Mouse (Mus musculus) liver, embryonic 16.5 days (tissue): ENCODE measurements around the gene Emc8. TPM values are rescaled to one million over a fixed set of nuclear protein-coding genes. Genes with fewer than 3 reads are reported as not detected.
A peak's percentile ranks its signal among the peaks of the same experiment; 100 is the strongest.
"Not testable (repeated sequence)": the region's sequence is repeated elsewhere in the genome, so short reads cannot be mapped to it uniquely, and the experiment has no call there.

ENCODE experiments used
- ATAC-seq: fragments of 200-750 bp; cut with Nextera tagmentation; 2 replicates; pipeline ENCODE4 v1.8.0; 2017; ENCODE audit warnings: low read depth, mild to moderate bottlenecking, moderate number of reproducible peaks, moderate library complexity
- H3K27ac ChIP-seq: fragments of 300-500 bp; sonication (generic); 2 replicates; pipeline ENCODE4 v1.5.1; 2014; ENCODE audit warnings: mild to moderate bottlenecking, low read length
- H3K27me3 ChIP-seq: fragments of 300-500 bp; sonication (generic); 2 replicates; pipeline ENCODE4 v1.6.1; 2014; ENCODE audit warnings: low read depth, low read length, mixed read lengths; ENCODE audit not compliant: control insufficient read depth, insufficient read depth
- H3K36me3 ChIP-seq: fragments of 300-500 bp; sonication (generic); 2 replicates; pipeline ENCODE4 v1.6.1; 2014; ENCODE audit warnings: mild to moderate bottlenecking; ENCODE audit not compliant: control insufficient read depth, insufficient read depth
- H3K4me1 ChIP-seq: fragments of 300-500 bp; sonication (generic); 2 replicates; pipeline ENCODE4 v1.6.1; 2014; ENCODE audit warnings: low read depth, low read length, mixed read lengths; ENCODE audit not compliant: control insufficient read depth
- H3K4me2 ChIP-seq: fragments of 300-500 bp; sonication (generic); 2 replicates; pipeline ENCODE4 v1.6.1; 2014; ENCODE audit warnings: low read depth, low read length, mixed read lengths
- H3K4me3 ChIP-seq: fragments of 300-500 bp; sonication (generic); 2 replicates; pipeline ENCODE4 v1.5.1; 2014; ENCODE audit warnings: low read depth, mild to moderate bottlenecking, low read length
- H3K9ac ChIP-seq: fragments of 300-500 bp; sonication (generic); 2 replicates; pipeline ENCODE4 v1.6.1; 2014; ENCODE audit warnings: low read depth, low read length
- H3K9me3 ChIP-seq: fragments of 300-500 bp; sonication (generic); replicated peaks from 2 replicates; pipeline ENCODE4 v1.6.1; 2016; ENCODE audit warnings: low read length; ENCODE audit not compliant: control insufficient read depth
- WGBS: fragments of 180-500 bp; shearing (Covaris S2); extraction: QIAGEN DNeasy Blood & Tissue Kit; methylation state at CpG from one replicate; pipeline ENCODE4 v1.1.7; 2014; ENCODE audit not compliant: insufficient replicate concordance; 5-methylcytosine and 5-hydroxymethylcytosine counted together
- polyA plus RNA-seq: library from polyadenylated mRNA; unstranded; fragments of >200 nt; fragmentation: Nextera tagmentation; extraction: Ambion mirVana; gene quantifications from 2 replicates; pipeline ENCODE4 v1.2.1, GENCODE M21; 2015

Emc8 gene
- polyA plus RNA-seq, 1 experiment from 2014 or later = 83.1 TPM

- not testable (repeated sequence) for H3K4me2 ChIP-seq, H3K4me1 ChIP-seq, H3K4me3 ChIP-seq, ATAC-seq, H3K9me3 ChIP-seq, H3K27me3 ChIP-seq, H3K9ac ChIP-seq, H3K27ac ChIP-seq, H3K36me3 ChIP-seq
- 43% methylated on average over 7 of the region's 7 CpGs for WGBS
These were observed 12.0 kb upstream of the Emc8 start for GRCm38 (mm10) chr8:120680405-120680804.

- Histone ChIP-seq H3K4me1 (peaks cover 7% of the 10 kb centered on the region), H3K27ac (no peak overlapping the region), H3K27me3 (no peaks in the 10 kb centered on the region), H3K4me3 (no peak overlapping the region), H3K4me2 (no peak overlapping the region), H3K9ac (no peak overlapping the region), H3K36me3 (no peaks in the 10 kb centered on the region), H3K9me3 (no peaks in the 10 kb centered on the region)
- 15% methylated on average over 11 of the region's 11 CpGs for WGBS
- ATAC-seq = peak; percentile 59
These were observed 11.4 kb upstream of the Emc8 start for GRCm38 (mm10) chr8:120679629-120680387.

DNA sequence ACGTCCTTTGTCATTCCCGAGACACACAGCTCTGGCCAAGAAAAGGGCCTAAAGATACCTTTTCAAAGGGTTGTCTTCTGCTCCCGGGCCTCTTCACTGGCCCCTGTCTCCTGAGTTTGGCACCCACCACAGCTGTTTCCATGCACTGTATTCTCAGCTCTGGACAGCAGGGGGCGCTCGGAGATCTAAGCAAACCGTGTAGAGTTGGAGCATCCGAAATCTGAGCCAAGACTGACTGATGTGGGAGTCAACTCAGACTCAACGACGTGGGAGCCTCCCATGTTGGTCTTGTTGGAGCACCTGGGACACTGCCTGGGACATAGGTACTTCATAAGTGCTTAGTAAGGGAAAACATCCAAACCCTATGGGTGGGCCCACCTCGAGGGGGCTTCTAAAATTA, 10.1 kb upstream of the Emc8 start:
- no peak overlapping the region for H3K27ac ChIP-seq
- ATAC-seq = 0 out of 2 replicates have a peak, but pooled peaks have one; percentile 23
- H3K4me3 ChIP-seq = no peak overlapping the region
- H3K9me3 ChIP-seq = no peaks in the 10 kb centered on the region
- peaks cover 7% of the 10 kb centered on the region for H3K4me1 ChIP-seq
- H3K4me2 ChIP-seq = no peak overlapping the region
- peaks cover 6% of the 10 kb centered on the region for H3K36me3 ChIP-seq
- no peak overlapping the region for H3K9ac ChIP-seq
- WGBS = 13% methylated on average over 10 of the region's 10 CpGs
- no peaks in the 10 kb centered on the region for H3K27me3 ChIP-seq

DNA sequence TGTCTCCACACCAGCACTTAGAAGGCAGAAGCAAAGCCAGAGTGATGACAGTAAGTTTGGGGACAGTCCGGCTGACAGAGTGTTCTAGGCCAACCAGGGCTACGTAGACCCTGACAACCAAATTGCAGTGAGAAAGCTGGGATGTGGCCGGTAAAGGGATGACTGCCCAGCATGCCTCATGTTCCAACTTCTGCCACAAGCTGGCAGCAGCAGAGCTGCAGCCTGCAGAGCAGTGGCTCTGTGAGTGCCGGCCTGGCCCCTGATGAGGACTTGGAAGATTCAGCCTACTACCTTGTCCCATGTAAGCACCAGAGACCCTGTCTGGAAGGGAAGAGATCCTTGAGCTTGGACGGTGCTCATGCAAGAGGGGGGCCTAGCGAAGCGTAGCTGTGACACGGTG, 7.3 kb upstream of the Emc8 start:
- 78% methylated on average over 8 of the region's 8 CpGs for WGBS
- Histone ChIP-seq H3K27ac (no peak overlapping the region), H3K4me2 (no peak overlapping the region), H3K4me1 (peaks cover 7% of the 10 kb centered on the region), H3K9ac (no peak overlapping the region), H3K27me3 (no peaks in the 10 kb centered on the region), H3K36me3 (peaks cover 27% of the 10 kb centered on the region), H3K9me3 (no peaks in the 10 kb centered on the region), H3K4me3 (no peak overlapping the region)
- no peak for ATAC-seq

- Histone ChIP-seq H3K4me3 (no peak overlapping the region), H3K4me2 (no peak overlapping the region), H3K9ac (no peak overlapping the region), H3K27ac (no peak overlapping the region), H3K27me3 (no peaks in the 10 kb centered on the region), H3K4me1 (peaks cover 9% of the 10 kb centered on the region), H3K9me3 (no peaks in the 10 kb centered on the region), H3K36me3 (peaks cover 35% of the 10 kb centered on the region)
- no peak for ATAC-seq
- 91% methylated on average over 7 of the region's 7 CpGs for WGBS
These were observed 4.9 kb upstream of the Emc8 start for GRCm38 (mm10) chr8:120673298-120673697.

GRCm38 (mm10) chr8:120672626-120673229, 4.4 kb upstream of the Emc8 start:
- Histone ChIP-seq H3K27ac (no peak overlapping the region), H3K4me3 (no peak overlapping the region), H3K4me1 (peaks cover 9% of the 10 kb centered on the region), H3K27me3 (no peaks in the 10 kb centered on the region), H3K9me3 (no peaks in the 10 kb centered on the region), H3K36me3 (peaks cover 35% of the 10 kb centered on the region), H3K9ac (no peak overlapping the region), H3K4me2 (no peak overlapping the region)
- WGBS = 85% methylated on average over 16 of the region's 16 CpGs
- ATAC-seq = no peak

DNA sequence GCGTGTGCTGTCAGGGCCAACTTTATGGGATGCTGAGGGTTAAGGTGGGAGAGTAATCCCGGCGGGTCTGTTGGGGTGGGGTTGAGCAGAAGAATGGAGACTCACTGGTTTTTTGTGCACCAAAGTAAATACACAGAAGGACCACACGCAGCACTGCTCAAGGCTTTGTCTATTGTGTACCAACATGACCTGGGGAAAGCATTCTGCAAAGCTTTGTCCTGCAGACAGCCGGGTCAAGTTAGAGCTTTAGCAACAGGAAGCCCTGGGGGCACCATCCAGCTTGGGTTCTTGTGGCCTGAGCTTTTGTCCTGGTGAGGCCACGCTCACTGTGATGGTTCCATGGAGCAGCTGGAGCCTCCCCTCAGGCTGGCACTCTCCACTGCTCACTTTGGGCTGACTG, 3.4 kb upstream of the Emc8 start:
- Histone ChIP-seq H3K4me2 (no peak overlapping the region), H3K27ac (no peak overlapping the region), H3K4me3 (no peak overlapping the region), H3K27me3 (no peaks in the 10 kb centered on the region), H3K36me3 (peaks cover 35% of the 10 kb centered on the region), H3K9ac (no peak overlapping the region), H3K9me3 (no peaks in the 10 kb centered on the region), H3K4me1 (peaks cover 13% of the 10 kb centered on the region)
- no peak for ATAC-seq
- 70% methylated on average over 6 of the region's 6 CpGs for WGBS

DNA sequence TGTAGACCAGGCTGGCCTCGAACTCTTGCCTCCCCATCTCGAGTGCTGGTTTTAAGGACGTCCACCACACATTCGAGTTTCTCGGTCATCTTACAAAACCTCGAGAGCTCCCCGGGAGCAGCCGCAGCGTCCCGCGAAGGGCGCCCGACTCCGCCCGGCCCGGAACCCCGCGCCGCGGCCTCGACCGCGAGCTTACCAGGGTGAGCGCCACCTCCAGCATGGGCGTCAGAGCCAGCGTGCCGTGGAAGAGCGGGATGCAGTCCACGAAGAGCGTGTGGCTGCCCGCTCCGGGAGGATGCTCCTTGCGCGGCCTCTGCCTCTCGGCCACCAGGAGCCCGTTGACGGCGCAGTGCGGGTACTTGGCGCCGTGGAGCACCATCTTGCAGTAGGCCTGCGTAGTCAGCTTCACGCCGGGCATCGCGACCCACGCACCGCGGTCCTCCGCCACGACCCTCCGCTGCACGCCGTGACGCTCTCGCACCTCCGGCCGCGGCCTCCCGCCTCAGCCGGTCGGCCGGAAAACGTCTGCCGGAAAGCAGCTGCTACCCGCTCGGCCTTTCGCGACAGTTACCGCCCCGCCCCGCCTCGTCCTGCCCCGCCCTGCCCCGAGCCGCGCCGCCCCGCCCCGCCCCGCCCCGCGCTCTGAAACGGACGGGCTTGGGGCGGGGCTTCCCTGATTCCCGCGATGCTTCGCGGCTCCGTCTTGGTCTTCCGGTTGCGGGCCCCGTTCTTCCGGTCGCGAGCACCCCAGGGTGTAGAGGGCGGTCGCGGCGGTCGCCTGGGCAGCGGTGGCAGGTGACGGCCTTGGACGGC, 606 bp downstream of the Emc8 start, which contains the start of the genes Gm27021 and Cox4i1:
Gene Gm27021 (minus strand): TSS at position 519 of the 813 bp plus-strand sequence.
Gene Cox4i1 (plus strand): TSS at position 662 of the 813 bp plus-strand sequence.
- Histone ChIP-seq H3K4me3 (peak within 1 kb of the TSS; percentile 92), H3K9me3 (no peaks in the 10 kb centered on the region), H3K4me2 (peak within 1 kb of the TSS; percentile 91), H3K27me3 (no peaks in the 10 kb centered on the region), H3K36me3 (peaks cover 22% of the 10 kb centered on the region), H3K9ac (peak within 1 kb of the TSS; percentile 94), H3K4me1 (peaks cover 27% of the 10 kb centered on the region), H3K27ac (peak within 1 kb of the TSS; percentile 94)
- ATAC-seq = peak; percentile 93
- under 1% methylated on average over 104 of the region's 105 CpGs for WGBS
